Mouse (Mus musculus): ENCODE results near the gene Mybpc2.
A peak's percentile ranks its signal among the peaks of the same experiment; 100 is the strongest.

The Mybpc2 gene

GRCm38 (mm10) chr7:44521710-44522109, 2.7 kb downstream of the Mybpc2 start:
- peak; percentile 90 for DNase-seq

DNA sequence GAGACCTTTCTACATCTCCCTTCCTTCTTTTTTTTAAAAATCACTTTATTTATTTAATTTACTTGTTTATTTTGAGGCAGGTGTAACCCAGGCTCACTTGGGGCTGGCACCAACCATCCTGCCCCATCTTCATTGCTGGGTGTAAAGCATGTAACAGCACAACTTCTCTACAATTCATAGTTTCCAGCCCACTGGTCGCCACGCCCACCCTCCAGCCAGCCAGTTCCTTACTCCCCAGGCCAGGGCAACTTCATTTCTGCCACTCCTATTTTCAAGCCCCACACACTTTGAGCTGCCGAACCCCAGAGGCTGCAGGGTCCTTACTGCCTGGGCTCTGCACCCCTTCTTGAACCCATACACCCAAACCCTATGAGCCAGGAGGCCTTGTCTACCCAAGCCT, 3.5 kb downstream of the Mybpc2 start:
- DNase-seq, result no peak

DNA sequence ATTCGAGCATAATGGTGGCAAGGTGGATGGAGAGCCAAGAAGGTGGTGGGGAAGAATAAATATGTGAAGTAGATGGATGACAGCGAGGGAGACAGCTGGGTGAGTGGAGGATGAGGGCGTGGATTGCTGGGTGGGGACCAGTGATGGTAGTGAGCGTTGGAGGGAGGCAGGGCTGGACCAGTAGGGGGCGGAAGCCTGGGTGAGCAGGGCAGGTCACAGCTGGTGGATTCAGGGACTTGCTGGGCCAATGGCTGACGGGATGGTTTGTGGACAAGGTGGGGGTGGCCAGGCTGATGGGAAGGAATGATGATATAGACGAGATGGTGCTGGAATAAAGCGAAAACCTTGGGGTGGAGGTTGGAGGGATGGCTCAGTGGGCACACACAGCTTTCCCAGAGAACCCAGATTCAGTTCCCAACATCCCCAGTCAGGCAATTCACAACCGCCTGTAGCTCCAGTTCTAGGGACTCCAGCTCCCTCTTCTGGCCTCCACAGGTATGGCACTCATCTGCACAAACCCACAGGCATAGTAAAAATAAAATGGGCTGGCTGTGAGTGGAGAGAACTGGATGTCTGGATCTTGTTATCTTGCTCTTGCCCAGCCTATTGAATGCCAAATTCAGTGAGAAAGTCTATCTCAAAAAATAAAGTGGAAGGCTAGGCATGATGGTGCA, 5.1 kb downstream of the Mybpc2 start:
- DNase-seq, result peak; percentile 53

DNA sequence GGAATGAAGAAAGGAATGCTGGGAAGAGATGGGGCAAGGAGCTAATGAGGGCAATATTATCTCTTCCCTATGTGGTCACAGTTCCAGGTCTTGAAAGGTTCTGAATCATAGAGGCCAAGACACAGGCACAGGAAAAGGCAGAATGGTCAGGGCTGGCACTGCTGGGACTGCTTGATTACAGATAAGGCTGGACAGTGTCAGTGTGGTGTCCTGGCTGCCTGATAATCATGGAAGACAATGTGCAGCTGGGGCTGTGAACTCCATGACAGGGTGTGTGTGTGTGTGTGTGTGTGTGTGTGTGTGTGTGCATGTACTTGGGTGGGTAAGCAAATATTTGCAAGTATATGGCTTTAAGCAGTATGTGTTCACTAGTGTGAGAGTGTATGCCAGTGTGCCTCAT, 17.0 kb downstream of the Mybpc2 start:
- DNase-seq, result no peak

- DNase-seq, result peak; percentile 90
Measured at GRCm38 (mm10) chr7:44501563-44502115, 22.8 kb downstream of the Mybpc2 start.

- no peak for DNase-seq
Measured at GRCm38 (mm10) chr7:44500046-44500445, 24.4 kb downstream of the Mybpc2 start.

DNA sequence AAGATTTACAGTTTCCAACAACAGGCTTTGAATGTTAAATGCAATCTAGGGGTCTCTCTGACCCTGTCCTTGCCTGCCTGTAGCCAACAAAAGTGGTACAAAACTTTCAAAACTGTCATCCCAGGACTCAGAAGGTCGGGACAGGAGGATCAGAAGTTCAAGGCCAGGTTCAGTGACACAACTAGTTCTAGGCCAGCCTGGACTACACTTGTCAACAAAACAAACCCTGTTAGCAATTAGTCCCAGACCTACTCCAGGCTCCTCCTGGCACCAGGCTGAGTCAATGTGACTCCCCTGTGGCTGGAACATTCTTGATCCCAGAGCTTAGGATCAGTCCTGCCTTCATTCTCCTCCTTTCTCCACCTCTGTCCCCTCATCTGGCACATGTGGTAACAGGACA, 25.5 kb downstream of the Mybpc2 start:
- no peak for DNase-seq

GRCm38 (mm10) chr7:44497361-44498055, 26.9 kb downstream of the Mybpc2 start:
- DNase-seq, result peak; percentile 21

DNA sequence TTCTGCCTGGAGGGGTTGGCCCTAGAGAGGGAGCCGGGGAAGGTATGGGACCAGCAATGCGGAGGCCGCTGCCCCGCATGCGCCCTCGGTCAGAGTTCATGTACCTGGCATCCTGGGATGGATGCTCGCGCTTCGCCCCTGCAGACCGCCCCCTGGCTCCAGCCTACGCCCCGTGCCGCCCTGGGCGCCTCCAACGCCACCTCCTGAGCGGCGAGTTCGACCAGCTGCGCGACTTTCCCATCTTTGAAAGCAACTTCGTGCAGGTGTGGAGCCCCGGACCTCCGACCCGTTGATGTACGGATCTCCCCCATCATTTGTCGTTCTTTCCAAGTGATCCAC, 27.7 kb downstream of the Mybpc2 start:
- no peak for DNase-seq

GRCm38 (mm10) chr7:44495992-44496770, 28.3 kb downstream of the Mybpc2 start, which contains the start of the genes Emc10 and Fam71e1:
Gene Emc10 (minus strand): TSS chr7:44496529.
Gene Fam71e1 (plus strand): TSS chr7:44496581.
- peak; percentile 98 for DNase-seq

DNA sequence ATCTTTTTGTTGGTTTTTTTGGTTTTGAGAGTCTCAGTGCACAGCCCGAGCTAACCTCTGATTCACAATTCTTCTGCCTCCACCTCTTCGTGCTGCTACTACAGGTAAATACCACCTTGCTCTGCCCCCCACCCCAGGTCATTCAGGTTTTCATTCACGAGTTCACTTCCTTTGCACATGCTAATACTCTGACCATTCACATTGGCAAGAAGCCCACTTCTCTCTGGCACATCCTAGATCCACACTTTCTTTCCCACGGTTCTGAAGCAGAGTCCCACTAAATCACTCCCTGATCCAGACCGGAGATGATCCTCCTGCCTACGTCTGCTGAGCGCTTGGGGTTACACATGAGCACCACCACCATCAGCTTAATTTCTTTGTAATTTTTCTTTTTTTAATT, 29.4 kb downstream of the Mybpc2 start:
- DNase-seq, result peak; percentile 7

DNA sequence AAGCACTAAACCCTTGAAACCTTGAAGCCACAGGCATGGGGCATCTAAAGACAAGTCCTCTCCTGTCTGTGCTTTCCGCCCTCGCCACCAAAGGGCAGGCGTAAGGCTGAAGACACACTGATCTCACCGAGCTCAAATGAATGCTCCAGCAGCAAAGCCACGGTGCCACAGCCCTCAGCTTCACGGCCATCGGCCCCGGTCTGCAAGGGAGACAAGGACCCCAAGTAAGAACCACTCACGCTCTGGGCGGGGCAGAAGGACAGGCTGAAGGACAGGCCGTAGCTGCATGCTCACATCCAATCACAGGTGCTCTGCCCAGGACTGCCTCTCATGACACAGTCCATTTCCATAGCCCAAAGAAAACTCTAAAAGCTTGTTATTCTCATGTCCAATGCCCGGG, 29.8 kb downstream of the Mybpc2 start:
- peak; percentile 20 for DNase-seq

- DNase-seq, result peak; percentile 5
Measured at GRCm38 (mm10) chr7:44492166-44492826, 32.2 kb downstream of the Mybpc2 start.

DNA sequence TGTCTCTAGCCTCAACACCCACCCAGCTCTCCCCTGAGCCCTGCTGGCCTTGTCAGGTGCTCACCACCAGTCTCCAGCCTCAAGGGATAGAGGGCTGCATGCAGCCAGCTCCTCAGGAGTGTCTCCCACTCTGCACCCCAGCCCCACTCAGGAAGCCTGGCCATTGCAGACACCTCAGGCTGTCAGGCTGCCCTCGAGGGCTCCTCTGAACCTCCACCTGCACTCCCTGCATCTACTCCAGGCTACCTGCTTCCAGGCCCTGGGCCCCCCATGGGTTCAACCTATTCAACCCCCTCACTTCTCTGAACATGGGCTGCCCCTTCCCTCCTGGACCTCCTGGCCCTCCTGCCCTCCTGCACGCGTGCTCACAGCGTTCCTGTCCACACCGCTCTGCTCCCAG, 33.1 kb downstream of the Mybpc2 start:
- DNase-seq, result no peak

- DNase-seq, result peak; percentile 7
Measured at GRCm38 (mm10) chr7:44490281-44490680, 34.2 kb downstream of the Mybpc2 start.

DNA sequence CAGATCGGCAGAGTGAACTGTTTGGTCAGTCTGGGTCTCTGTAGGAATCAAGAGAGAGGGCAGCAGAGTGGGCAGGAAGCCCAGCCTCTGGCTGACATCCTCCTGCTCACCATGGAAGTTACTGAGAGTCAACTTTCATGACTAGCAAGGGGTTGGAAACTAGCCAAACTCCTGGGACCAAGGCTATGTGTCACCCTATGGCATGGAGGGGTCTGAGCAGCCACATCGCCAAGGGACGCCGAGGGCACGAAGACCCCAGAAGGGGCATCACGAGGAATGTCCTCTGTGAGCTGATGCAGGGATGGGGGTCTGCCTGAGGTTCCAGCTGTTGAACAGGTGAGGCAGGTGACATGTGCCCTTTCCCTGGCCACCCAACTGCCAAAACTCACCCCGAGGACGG, 35.9 kb downstream of the Mybpc2 start:
- peak; percentile 6 for DNase-seq

GRCm38 (mm10) chr7:44487936-44488335, 36.5 kb downstream of the Mybpc2 start:
- peak; percentile 2 for DNase-seq

- DNase-seq, result peak; percentile 4
Measured at GRCm38 (mm10) chr7:44486927-44487575, 37.4 kb downstream of the Mybpc2 start.

DNA sequence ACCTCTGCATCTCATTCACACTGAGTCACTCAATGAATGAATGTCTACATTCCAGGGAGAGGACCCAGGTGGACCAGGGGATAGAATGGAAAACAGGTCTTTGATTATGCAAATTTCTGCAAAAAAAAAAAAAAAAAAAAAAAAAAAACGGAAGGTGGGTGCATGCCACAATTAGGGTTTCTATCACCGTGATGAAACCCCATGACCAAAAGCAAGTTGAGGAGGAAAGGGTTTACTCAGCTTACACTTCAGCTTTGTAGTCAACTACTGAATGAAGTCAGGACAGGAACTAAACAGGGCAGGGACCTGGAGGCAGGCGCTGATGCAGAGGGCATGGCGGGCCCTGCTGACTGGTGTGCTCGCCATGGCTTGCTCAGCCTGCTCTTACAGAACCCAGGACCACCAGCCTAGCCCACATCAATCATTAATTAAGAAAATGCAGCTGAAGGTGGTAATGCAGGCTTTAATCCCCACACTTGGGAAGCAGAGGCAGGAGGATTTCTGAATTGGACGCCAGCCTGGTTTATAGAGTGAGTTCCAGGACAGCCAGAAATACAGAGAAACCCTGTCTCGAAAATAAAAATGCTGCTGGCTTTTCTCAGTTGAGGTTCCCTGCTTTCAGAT, 38.8 kb downstream of the Mybpc2 start:
- DNase-seq, result peak; percentile 4

DNA sequence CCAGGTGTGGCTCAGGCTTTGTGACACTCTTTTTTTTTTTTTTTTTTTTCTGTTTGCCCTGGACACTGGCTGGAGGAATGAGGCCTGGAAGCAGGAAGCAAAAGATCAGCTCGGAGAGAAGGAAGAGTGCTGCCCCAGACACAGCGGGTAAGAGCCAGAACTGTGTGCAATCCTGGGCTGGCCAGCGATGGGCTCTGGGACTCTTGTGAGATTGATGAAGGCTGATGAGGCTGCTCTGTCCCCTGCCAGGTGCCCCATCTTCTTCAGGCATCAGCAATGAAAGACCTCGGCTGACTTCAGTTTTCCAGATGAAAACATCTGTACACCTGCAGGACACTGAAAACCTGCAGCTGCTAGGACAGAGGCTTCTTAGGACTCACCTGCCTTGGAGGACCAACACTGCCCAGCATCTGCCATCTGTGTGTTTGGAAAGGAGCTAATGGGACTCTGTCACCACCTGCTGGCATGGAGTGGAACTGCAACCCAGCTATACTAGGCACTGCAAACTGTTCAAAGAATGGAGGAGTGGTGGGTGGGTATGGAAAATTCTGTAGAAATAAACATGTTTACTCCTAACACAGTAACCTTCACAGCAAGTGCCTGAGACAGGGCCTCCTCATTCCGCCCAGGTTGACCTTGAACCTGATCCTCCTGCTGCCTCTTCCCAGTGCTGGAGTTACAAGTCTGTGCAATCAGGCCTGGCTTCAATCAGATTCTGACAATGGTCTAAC, 39.5 kb downstream of the Mybpc2 start:
- peak; percentile 84 for DNase-seq

DNA sequence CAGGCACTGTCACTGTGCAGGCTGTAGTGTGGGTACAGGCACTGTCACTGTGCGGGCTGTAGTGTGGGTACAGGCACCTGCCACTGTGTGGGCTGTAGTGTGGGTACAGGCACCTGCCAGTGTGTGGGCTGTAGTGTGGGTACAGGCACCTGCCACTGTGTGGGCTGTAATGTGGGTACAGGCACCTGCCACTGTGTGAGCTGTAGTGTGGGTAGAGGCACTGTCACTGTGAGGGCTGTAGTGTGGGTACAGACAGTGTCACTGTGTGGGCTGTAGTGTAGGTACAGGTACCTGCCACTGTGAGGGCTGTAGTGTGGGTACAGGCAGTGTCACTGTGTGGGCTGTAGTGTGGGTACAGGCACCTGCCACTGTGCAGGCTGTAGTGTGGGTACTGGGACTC, 40.3 kb downstream of the Mybpc2 start:
- DNase-seq, result no peak
